Mouse (Mus musculus) right cerebral cortex, postnatal 4 days (tissue): ENCODE measurements around the gene AC124108.1.
A peak's percentile ranks its signal among the peaks of the same experiment; 100 is the strongest.

Source experiments
- DNase-seq: peaks from one replicate; pipeline ENCODE4 v3.0.0-alpha.2; 2022

The AC124108.1 gene

GRCm38 (mm10) chr1:132202771-132203170 lies 11.5 kb downstream of the AC124108.1 start:
- no peak for DNase-seq

GRCm38 (mm10) chr1:132205958-132206357 lies 14.7 kb downstream of the AC124108.1 start:
- no peak for DNase-seq

- DNase-seq = no peak
Measured at GRCm38 (mm10) chr1:132206828-132207227, 15.6 kb downstream of the AC124108.1 start.

- peak; percentile 63 for DNase-seq
Measured at GRCm38 (mm10) chr1:132208154-132208553, 16.9 kb downstream of the AC124108.1 start.

DNA sequence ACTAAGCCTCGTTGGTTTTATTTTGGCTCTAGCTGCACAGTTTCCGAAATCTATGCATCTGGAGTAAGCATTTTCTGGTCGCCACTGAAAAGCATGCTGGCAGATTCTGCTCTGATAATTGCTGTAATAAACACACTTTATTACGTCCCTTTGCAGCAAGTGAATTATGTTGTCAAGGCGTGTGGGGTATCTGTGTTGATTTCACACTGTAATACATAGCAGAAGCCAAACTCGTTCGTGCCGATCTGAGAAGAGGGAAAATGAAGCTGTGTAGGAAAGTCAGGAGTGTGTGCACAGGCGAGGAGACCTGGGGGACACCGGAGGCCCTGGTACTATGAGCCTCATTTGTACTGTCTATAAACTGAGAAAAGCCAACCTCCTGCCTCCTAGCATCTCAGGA lies 18.1 kb downstream of the AC124108.1 start:
- DNase-seq = no peak

DNA sequence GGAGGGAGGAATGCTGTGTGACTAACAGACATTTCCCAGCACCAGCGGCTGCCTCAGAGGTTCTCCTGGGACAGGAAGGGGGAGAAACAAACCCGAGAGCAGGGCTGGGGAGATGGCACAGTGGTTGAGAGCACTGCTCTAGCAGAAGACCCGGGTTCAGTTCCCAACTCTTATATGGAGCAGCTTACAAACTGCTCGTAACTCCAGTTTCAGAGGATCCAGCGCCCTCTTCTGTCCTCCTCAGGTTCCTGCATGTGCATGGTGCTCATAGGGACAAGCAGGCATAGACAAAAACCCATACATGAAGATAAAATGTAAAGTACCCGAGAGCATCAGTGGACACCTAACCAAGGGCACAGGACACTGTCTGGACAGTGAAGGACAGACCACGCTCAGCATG lies 19.7 kb downstream of the AC124108.1 start:
- DNase-seq = no peak

GRCm38 (mm10) chr1:132211672-132212071 lies 20.4 kb downstream of the AC124108.1 start:
- DNase-seq = no peak

DNA sequence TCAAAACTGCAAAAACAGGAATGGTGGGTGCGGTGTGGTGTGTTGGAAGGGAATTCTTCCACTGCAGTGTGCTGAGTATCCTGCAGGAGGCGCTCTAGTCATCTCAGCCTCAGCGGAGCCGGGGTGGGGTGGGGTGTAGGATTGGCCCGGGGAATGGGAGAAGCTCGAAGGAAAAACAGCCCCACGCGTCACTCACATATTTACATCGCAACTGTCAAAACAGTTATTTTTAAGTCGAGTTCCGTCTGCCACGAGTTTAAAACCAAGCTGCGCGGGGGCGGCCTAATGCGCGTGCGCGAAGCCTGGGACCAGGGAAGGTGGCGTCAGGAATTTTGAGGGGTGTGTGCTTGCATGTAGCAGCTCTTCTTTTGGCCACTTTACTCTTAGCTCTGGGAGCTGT lies 21.0 kb downstream of the AC124108.1 start:
- DNase-seq = peak; percentile 91

DNA sequence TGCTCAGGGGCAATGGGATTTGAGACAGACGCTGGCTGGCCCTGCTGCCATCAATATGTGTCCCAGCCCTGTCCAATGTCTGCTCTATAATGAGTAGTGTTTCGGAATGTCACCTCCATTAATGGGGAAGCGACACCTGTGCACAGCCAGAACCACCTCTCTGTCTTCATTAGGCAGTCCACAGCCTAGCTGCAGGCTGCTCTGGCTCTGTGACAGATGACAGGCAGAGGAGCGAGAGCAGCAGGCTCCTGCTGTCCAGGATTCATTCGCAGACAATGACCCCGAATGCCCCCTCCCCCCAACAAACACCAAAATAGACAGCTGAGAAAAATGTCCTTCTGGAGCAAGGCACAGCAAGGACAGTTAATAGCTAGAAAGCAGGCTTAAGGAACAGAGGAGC lies 21.8 kb downstream of the AC124108.1 start:
- DNase-seq = no peak

DNA sequence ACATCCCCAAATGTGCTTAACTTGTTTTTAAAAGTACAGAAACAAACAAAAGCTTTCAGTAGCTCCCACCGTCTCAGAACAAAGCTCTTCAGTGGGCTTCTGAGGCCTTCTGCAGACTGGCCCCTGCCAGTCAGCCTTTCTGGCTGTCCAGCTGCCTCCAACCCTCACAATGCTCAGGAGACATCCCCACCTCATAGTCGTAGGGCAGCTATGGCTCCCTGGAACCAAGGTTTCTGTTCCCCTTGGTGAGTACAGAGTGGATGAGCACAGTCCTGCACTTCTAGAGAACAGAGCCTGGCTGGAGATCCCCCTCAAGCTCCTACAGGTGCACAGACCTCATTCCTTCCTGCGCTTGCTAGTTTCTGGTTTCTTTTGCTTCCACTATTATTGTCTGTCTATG lies 25.0 kb downstream of the AC124108.1 start:
- DNase-seq = no peak

DNA sequence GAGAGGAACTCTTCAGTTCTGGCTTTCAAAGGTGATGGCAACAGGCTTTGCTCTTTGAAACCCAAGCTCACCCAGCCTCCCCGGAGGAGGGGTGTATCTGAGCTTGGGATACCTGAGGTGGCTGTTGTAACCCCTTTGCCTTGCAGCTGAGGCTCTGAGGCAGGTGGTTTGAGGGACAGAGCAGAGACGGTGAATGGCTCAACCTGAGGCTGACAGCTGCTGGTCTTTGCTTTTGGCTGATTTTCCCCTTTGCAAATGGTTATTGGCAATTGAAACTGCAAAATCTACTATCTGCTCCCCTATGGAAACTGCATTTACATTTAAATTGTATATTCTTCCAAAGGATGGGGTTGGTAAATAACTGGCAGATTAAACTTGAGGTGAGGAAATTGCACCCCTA lies 30.4 kb downstream of the AC124108.1 start:
- no peak for DNase-seq

DNA sequence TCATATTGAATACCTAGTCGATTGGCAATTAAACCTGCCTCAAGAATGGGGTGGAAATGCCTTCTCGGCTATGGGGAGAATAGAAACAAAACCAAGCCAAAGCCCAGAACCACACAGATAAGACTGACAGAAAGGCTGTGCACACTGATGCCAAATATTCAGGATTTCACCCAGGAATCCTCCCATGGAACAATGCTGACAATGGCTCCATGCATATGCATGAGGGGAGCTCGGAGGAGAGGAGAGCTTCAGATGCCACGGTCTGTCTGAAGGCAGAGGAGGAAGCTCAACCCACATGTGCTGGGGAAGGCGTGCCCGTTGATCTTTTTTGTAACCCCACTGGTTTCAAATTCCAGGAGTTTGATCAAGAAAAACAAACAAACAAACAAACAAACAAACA lies 30.9 kb downstream of the AC124108.1 start:
- no peak for DNase-seq

DNA sequence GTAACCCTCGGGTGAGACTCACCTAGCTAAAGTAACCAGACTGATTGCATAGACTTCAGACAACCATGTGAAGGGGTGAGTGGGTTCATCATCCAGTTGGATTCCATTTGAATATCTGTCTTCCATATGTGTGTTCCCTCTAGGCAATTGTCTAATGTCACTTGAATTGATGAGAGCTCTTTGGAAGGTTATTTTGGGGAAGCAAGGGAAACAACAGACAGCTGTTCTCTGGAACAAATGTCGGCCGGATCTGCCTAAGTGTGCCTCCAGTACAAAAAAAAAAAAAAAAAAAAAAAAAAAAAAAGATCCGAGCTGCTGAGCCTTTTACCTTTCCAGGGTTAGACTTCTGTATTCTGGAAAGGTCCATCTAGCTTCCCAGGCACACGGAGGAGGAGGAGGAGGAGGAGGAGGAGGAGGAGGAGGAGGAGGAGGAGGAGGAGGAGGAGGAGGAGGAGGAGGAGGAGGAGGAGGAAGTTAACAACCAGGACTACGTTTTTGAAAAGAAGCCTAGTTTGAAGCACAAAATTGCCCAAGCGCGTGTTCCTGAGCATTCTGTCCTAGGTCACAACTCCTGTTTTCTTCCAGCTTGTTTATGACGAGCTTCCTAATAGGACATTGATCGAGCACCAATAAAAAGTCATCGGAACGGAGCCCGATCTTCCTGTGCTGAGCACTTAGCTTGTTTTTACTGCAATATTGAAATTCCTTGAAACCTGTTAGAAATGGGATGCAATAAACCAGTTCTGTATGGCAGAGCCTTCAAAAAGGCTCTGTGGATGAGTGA lies 35.2 kb downstream of the AC124108.1 start:
- no peak for DNase-seq

GRCm38 (mm10) chr1:132229667-132230066 lies 38.4 kb downstream of the AC124108.1 start, which contains the start of gene Gm10188:
TSS of gene Gm10188 (minus strand) at chr1:132229767.
- DNase-seq = no peak

GRCm38 (mm10) chr1:132231470-132232274 lies 40.4 kb downstream of the AC124108.1 start:
- DNase-seq = no peak

- peak; percentile 35 for DNase-seq
Measured at GRCm38 (mm10) chr1:132233566-132233965, 42.3 kb downstream of the AC124108.1 start.

- DNase-seq = no peak
Measured at GRCm38 (mm10) chr1:132234757-132235273, 43.6 kb downstream of the AC124108.1 start.

- DNase-seq = peak; percentile 54
Measured at GRCm38 (mm10) chr1:132237585-132238159, 46.4 kb downstream of the AC124108.1 start.

DNA sequence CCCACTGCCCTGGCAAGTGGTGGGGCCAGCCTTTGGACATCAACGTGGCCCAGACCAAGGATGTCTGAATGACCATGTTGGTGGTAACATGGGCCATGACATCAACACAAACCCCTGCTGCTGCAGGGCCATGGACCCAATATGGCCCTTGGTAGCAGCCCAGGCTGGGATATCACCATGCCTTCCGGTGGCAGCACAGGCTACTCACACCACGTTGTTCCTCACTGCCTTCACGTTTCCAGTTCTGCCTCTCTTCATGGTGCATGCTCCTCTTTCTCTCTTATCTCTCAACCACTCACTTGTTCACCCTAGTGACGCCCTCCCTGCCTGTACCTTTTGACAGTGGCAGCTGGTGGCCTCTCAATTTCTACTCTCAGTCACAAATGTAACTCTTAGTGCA lies 53.8 kb downstream of the AC124108.1 start:
- DNase-seq = no peak

- DNase-seq = no peak
Measured at GRCm38 (mm10) chr1:132246137-132246536, 54.9 kb downstream of the AC124108.1 start.

- DNase-seq = no peak
Measured at GRCm38 (mm10) chr1:132246641-132247040, 55.4 kb downstream of the AC124108.1 start.

GRCm38 (mm10) chr1:132254467-132254866 lies 63.2 kb downstream of the AC124108.1 start:
- DNase-seq = no peak
